Mouse (Mus musculus) brain, embryonic 14.5 days (tissue): ENCODE results near the gene Ppp1r3f. TPM values are rescaled to one million over a fixed set of nuclear protein-coding genes. Genes with fewer than 3 reads are reported as not detected.

Experiments
- DNase-seq: peaks from one replicate; pipeline ENCODE4 v3.0.0-alpha.2; 2011; ENCODE audit warnings: low read depth
- CTCF ChIP-seq: fragments of 200-500 bp; IDR thresholded peaks from 2 replicates; pipeline ENCODE4 v1.5.1; 2012; ENCODE audit warnings: inconsistent platforms, mild to moderate bottlenecking, moderate library complexity, borderline replicate concordance; ENCODE audit not compliant: insufficient read depth, insufficient read length; ENCODE audit errors: extremely low read depth
- POLR2A ChIP-seq: fragments of 200-500 bp; IDR thresholded peaks from 2 replicates; pipeline ENCODE4 v1.6.1; 2012; ENCODE audit warnings: mild to moderate bottlenecking, inconsistent platforms, borderline replicate concordance; ENCODE audit not compliant: poor library complexity, insufficient read depth, insufficient read length, severe bottlenecking; ENCODE audit errors: extremely low read depth
- polyA plus RNA-seq: library from polyadenylated mRNA; depleted of rRNA; stranded (reverse); fragments of >200 nt; gene quantifications from 2 replicates; pipeline ENCODE4 v1.2.3, GENCODE M21; 2012; rRNA removed

Gene Ppp1r3f
- polyA plus RNA-seq, 1 experiment, result 9.8 TPM

DNA sequence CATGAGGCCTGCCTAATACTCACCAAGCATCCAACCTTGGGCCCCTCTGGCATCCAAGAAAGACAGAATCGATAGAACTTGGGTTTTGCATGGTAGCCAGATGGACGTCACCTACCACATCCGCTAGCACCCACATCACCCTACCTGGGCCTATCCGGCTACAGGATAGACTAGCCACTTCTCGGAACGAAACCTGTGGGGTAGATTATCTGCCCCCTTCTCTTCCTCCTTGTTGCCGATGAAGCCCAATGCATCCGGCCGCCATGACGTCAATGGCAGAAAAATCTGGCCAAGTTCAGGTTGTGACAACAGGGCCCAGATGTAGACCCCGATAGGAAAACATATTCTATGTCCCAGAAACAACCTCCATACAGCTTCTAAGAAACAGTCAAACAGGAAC is 9.8 kb upstream of the Ppp1r3f start:
- no peak for DNase-seq
- no peak for TF ChIP-seq CTCF
- TF ChIP-seq POLR2A, result no peak

DNA sequence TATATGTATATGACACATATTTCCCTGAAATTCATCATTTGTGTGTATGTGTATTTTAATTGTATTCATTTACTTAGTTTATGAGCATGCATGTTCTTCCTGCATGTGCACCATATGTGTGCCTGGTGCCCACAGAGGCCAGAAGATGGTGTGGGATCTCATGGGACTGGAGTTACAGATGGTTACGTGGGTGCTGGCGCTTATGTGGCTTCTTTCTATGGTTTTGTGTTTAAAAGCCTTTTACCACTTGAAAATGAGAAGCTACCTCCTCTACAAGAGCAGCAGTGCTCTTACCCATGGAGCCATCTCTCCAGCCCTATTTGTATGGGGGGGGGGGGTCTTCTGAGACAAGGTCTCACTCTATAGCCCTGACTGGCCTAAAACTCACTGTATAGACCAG is 7.1 kb upstream of the Ppp1r3f start:
- no peak for DNase-seq
- TF ChIP-seq POLR2A (no peak), CTCF (no peak)

DNA sequence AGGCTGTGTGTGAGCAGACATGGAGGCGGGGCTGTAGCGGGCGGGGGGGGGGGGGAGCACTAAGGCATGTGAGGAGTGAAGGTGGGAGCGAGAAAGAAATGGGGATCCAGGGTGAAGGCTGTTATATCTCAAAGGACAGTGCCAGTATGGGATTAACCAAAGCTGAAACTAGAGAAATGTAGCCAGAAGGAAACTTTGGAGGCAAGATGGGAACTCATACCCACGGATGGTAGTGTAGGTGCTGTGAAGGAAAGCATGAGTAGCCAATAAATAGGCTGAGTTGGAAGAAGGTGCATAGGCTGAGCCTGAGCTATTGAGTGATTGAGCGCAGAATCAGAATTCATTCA is 775 bp upstream of the Ppp1r3f start:
- DNase-seq, result no peak
- TF ChIP-seq POLR2A (no peak), CTCF (no peak)

DNA sequence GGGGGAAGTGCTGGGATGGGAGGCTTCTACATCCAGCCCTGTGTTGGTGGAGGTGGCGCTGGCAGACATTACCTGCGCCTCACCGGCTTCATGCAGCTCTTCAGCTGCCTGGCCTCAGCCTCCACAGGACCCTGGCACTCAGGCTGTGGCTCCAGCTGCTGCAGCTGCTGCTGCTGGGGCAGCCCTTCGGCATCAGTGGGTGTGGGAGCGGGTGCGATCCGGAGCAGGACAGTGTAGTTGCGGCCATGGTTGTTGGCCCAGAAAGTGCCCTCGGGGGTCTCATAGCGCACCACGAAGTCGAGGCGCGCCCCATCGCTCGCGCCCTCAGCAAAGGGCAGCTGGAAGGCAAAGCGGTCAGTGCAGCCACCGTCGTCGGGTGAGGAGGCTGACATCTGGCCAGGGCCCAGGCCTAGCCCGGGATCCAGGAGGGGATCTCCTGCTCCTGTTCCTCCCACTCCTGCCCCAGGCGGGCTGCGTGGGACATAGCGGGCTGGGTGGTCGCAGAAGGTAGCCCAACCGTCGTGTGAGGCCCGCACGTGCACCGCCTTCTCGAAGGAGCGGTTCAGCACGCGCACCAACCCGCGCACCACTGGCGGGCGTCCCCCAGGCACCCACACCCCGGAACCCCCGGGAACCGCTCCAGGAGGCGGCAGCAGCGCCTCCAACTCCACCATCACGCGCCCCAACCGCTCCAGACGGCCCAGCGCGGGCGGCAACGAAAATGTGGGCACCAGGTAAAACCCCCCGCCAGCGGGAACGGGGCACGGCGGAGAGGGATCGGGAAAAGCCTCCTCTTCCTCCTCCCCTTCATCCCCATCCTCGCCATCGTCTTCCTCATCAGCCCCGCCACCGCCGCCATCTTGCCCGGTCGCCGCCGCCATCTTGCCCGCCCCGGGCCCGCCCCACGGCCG is 652 bp downstream of the Ppp1r3f start, which contains the start of gene Foxp3:
TSS of gene Foxp3 (plus strand) at position 469 of the 911 bp plus-strand sequence.
- peak; percentile 18 for DNase-seq
- TF ChIP-seq CTCF (no peak), POLR2A (no peak)

DNA sequence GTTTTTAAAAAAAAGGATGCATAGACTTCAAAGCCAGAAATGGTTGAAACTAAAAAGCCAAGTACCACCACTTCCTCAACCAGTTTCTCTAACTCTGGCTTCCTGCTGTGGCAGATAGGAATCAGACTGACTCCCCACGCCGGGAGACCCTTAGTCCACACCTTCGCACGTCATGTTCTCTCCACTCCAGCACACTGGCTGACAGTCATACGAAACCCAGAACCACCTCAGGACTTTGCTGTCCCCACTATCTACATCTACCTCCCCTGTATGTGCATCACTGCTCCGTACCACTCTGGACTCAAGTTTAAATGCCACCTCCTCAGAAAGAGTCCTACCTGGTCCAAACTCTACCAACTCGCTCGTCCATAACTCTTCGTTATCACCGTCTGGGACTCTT is 1.6 kb downstream of the Ppp1r3f start:
- TF ChIP-seq POLR2A (no peak), CTCF (no peak)
- no peak for DNase-seq

DNA sequence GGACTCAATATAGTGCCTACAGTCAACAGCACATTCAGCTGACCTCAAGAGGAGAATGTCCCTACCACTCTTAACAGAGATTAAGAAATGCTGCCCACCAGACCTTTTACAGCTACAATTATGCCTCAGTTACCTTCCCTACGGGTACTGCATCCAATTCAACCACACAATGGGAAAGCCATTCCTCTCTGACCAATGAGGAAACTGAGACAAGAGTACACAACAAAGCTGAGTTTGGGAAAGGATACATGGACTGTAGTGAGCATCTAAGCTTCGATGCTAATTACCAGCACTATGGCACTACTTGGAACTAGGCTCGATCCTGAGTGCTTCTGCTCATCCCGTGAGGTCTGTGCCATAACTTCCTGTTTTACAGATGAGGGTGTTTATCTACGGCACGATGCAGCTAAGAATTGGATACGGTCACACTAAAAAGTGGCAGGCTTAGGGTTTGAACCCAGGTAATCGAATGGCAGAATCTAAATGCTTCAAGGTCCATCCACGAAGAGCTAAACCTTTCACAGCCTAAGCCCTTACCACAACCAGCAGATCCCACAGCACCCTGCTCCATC is 2.4 kb downstream of the Ppp1r3f start:
- no peak for DNase-seq
- no peak for TF ChIP-seq CTCF
- no peak for TF ChIP-seq POLR2A

DNA sequence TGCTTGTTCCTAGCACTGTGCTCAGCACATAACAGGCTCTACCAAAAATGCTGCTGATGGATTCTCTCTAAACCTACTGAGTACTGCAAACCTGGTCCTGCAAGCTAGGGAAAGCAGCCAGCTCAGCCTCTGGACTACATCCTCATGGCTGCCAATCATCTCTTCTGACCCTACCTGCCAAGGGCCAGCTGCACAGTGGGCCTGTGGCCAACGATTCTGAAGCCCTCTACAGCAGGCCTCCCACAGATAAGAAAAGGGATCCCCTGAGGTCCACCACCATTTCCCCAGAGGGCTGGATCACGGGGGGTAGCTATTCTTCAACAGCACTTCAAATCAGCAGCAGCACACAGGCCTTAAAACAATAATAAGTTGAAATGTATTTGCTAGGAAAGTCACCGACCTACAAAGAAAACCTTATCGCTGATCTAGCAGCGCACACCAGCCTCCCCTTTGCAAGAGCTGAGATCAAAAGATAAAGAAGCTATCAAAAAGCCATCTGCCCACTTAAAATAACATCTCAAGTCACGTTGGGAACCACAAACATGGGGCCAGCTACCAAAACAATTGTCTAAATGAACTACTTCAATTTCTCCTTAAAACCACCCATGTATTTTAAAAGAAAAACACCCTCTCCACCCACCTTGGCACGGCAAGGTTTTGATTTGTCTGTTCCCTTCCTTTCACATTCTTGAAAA is 3.5 kb downstream of the Ppp1r3f start:
- TF ChIP-seq CTCF, result no peak
- TF ChIP-seq POLR2A, result no peak
- no peak for DNase-seq

DNA sequence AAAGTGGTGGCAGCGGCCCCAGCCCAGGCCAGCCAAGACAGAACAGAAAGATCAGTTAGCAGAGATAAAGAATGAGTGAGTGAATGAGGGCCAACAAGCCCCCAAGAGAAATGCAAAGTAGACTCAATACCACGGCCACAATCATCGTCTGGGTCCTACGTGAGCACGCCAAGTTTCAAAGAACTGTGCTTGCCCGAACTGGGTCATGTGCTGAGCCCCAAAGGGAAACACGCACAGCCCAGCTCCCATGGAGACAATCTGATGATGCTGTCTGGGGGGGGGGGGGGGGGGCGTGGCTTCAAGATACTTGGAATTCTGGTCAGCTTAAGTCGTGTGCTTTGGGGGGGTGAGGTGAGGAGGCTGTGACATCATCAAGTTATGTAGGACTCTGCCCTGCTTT is 6.6 kb downstream of the Ppp1r3f start:
- no peak for TF ChIP-seq POLR2A
- TF ChIP-seq CTCF, result no peak
- DNase-seq, result no peak

DNA sequence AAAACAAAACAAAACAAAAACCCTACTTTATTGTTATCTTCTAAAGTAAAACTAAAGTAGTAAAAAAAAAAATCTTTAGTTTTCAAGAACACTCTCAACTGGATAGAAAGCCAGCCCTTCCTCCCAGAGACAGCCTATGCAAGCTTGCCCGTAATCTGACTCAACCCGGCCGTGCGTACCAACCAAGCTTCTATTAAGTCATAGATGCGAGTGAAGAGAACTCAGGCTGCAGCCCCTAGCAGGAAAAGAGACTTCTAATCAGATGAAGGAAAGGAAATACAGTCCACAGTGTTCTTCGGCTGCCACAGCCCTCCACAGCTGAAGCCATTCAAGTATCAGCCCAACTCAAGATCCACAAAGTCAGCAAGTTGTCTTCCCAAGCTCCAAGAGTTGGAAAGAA is 7.7 kb downstream of the Ppp1r3f start:
- TF ChIP-seq CTCF (no peak), POLR2A (no peak)
- no peak for DNase-seq

DNA sequence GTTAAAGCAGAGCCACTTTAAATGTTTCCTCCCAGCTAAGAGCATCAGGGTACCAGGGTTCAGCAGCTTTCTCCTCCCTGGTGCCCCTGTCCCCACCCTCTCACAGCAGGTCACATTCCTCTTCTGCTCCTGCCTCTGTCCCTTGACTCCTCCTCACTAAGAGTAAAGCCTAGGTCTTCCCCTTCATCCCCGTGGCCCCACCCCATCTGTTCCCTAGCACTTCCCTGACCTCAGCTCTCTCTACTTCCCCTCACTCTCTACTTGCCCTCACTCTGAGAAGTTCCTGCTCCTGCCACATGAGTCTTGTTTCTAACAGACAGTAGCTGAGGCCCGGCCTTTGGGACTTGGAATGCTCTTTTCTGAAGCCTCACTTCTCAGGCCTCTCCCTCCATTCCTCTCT is 11.0 kb downstream of the Ppp1r3f start:
- DNase-seq, result no peak
- TF ChIP-seq CTCF (no peak), POLR2A (no peak)

DNA sequence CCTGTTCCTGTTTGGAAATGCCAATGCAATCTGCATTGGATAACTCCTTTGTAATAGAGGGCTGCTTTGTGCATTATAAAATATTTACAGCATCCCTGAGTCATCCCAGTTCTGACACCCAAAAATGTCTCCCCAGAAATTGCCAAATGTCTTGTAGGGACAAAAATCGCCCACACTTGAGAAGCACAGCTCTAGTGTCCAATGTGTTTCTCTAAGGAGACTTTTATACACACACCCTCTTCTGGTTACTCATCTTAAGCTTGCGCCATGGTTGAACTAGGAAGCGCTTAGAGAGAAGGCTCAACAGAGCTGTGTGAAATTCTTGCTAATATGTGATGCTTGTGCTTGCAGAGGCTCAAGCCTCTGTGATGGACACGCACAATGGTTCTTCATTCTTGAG is 20.6 kb downstream of the Ppp1r3f start:
- DNase-seq, result no peak
- no peak for TF ChIP-seq POLR2A
- TF ChIP-seq CTCF, result no peak

DNA sequence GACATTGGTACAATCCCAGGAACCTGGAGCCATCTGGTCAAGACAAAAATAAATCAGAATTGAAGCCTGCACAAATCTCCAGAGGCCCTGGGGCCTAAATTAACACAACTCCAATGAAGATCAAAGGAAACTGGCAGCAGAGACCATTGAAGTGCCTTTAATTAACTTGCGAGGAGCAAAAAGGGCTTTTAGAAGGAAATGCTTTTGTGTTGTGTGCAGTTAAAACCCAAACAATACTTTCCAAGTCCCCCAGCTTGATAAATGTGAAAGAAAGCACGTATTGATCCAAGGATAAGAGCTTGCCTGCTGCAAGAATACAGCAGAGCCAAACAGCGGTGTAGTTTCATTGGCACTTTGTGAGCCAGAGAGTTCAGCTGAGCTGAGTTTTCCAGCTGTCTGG is 49.1 kb downstream of the Ppp1r3f start:
- DNase-seq, result peak; percentile 53
- no peak for TF ChIP-seq POLR2A
- no peak for TF ChIP-seq CTCF

Other genes starting within 250 kb of the Ppp1r3f start
- gene Usp27x, start 198.5 kb downstream of the Ppp1r3f start, polyA plus RNA-seq, result 6.0 and 9.4 TPM in 2 replicates
- 0.07 and 0.13 TPM in 2 replicates for gene Foxp3, start 639 bp downstream of the Ppp1r3f start, polyA plus RNA-seq
- 26.8 and 35.3 TPM in 2 replicates for gene Ccdc22, start 31.2 kb upstream of the Ppp1r3f start, polyA plus RNA-seq
- gene Cacna1f, start 32.8 kb upstream of the Ppp1r3f start, polyA plus RNA-seq, result 0.15 and 0.36 TPM in 2 replicates
- 160 and 180 TPM in 2 replicates for gene Syp, start 64.2 kb upstream of the Ppp1r3f start, polyA plus RNA-seq
- 3.3 and 3.4 TPM in 2 replicates for gene Prickle3, start 83.0 kb upstream of the Ppp1r3f start, polyA plus RNA-seq
- 42.9 and 51.1 TPM in 2 replicates for gene Plp2, start 97.1 kb upstream of the Ppp1r3f start, polyA plus RNA-seq
- gene Magix, start 107.0 kb upstream of the Ppp1r3f start, polyA plus RNA-seq, result 0.14 and 0.21 TPM in 2 replicates
- gene Gpkow, start 122.8 kb upstream of the Ppp1r3f start, polyA plus RNA-seq, result 24.5 and 28.2 TPM in 2 replicates
- gene Wdr45, start 140.1 kb upstream of the Ppp1r3f start, polyA plus RNA-seq, result 42.1 and 47.1 TPM in 2 replicates
- 0.33 and 0.63 TPM in 2 replicates for gene Gm45208, start 148.0 kb upstream of the Ppp1r3f start, polyA plus RNA-seq
- 95.6 and 106 TPM in 2 replicates for gene Praf2, start 154.2 kb upstream of the Ppp1r3f start, polyA plus RNA-seq
- gene Ccdc120, start 176.6 kb upstream of the Ppp1r3f start, polyA plus RNA-seq, result 86.8 and 89.7 TPM in 2 replicates
- 14.1 and 22.6 TPM in 2 replicates for gene Tfe3, start 188.3 kb upstream of the Ppp1r3f start, polyA plus RNA-seq
- 85.4 and 86.1 TPM in 2 replicates for gene Gripap1, start 215.5 kb upstream of the Ppp1r3f start, polyA plus RNA-seq
- 5.7 and 6.2 TPM in 2 replicates for gene Kcnd1, start 248.0 kb upstream of the Ppp1r3f start, polyA plus RNA-seq